ENCODE assay signal across 22 mouse cellular contexts in genomic region chr8:75659287-75659686, GRCm38 (mm10).
DNase-seq lines count a peak whose midpoint lies in the region; ATAC-seq and TF ChIP-seq lines count a peak whose summit lies in the region.
"Had no signal": no experiment of that assay in that cellular context is flagged by ENCODE, and none has a peak within 500 bp of the region (broad histone marks: within the 10 kb centered on the region; RNA-seq: fewer than 3 reads in every experiment).

No protein-coding gene starts in this region.

- H3K9me3 ChIP-seq in lung, embryonic 14.5 days (ENCODE audit: low read depth, low read length), result no peaks in the 10 kb centered on the region
- no peaks in the 10 kb centered on the region for H3K9me3 ChIP-seq in midbrain, embryonic 13.5 days
- H3K9me3 ChIP-seq: embryonic facial prominence, embryonic 10.5 days; hindbrain, embryonic 15.5 days; limb, embryonic 12.5 days; liver, embryonic 15.5 days had no signal

- no peak overlapping the region for H3K9ac ChIP-seq in lung, embryonic 14.5 days
- no peak overlapping the region for H3K9ac ChIP-seq in midbrain, embryonic 13.5 days (replicated peaks)
- H3K9ac ChIP-seq: hindbrain, embryonic 15.5 days; limb, embryonic 12.5 days; liver, embryonic 15.5 days had no signal

- WGBS in lung, embryonic 14.5 days, result 47% methylated on average over 6 of the region's 6 CpGs
- 85% methylated on average over 6 of the region's 6 CpGs for WGBS in midbrain, embryonic 13.5 days

- TF ChIP-seq CTCF in lung, embryonic 14.5 days (IDR thresholded peaks at IDR 0.05; ENCODE audit: low read depth), result no peak

- no peak overlapping the region for H3K4me3 ChIP-seq in lung, embryonic 14.5 days (ENCODE audit: low read depth, low read length)
- H3K4me3 ChIP-seq in midbrain, embryonic 13.5 days (replicated peaks), result no peak overlapping the region
- H3K4me3 ChIP-seq: embryonic facial prominence, embryonic 10.5 days; hindbrain, embryonic 15.5 days; limb, embryonic 12.5 days; liver, embryonic 15.5 days; myocyte had no signal

- H3K27me3 ChIP-seq in lung, embryonic 14.5 days (ENCODE audit: insufficient read depth, low read length), result no peaks in the 10 kb centered on the region
- no peaks in the 10 kb centered on the region for H3K27me3 ChIP-seq in midbrain, embryonic 13.5 days
- H3K27me3 ChIP-seq: hindbrain, embryonic 15.5 days; limb, embryonic 12.5 days; liver, embryonic 15.5 days had no signal

- no peak overlapping the region for H3K27ac ChIP-seq in lung, embryonic 14.5 days (ENCODE audit: low read depth)
- H3K27ac ChIP-seq in midbrain, embryonic 13.5 days, result no peak overlapping the region
- H3K27ac ChIP-seq: embryonic facial prominence, embryonic 10.5 days; hindbrain, embryonic 15.5 days; limb, embryonic 12.5 days; liver, embryonic 15.5 days had no signal

- DNase-seq in lung, embryonic 14.5 days, result peak; percentile 51
- no peak for DNase-seq in lung, adult 18-20 months
- peak; percentile 70 to 81 for DNase-seq in layer of hippocampus, adult 18-20 months (ENCODE audit: low spot score in 2 of 2)
- peak; percentile 50 for DNase-seq in right cerebral cortex, adult 18-20 months
- no peak for DNase-seq in thymus, postnatal 36 days
- no peak for DNase-seq in kidney, adult 8-10 months
- DNase-seq: adrenal gland, adult 8-10 months; cerebellum, adult 9-10 months; gastrocnemius, postnatal 14 days; heart, postnatal 14 days; kidney, postnatal 36 days; lung, postnatal 36 days; thymus, adult 18-20 months had no signal

- ATAC-seq in lung, embryonic 14.5 days (ENCODE audit: insufficient read depth), result no peak
- no peak for ATAC-seq in midbrain, embryonic 13.5 days
- ATAC-seq: CD4-positive, CD25-positive, alpha-beta regulatory T cell, adult 4 months; intestine, postnatal 0 days had no signal

- no peaks in the 10 kb centered on the region for H3K4me1 ChIP-seq in lung, embryonic 14.5 days (ENCODE audit: insufficient read depth)
- no peaks in the 10 kb centered on the region for H3K4me1 ChIP-seq in midbrain, embryonic 13.5 days (replicated peaks)
- H3K4me1 ChIP-seq: embryonic facial prominence, embryonic 10.5 days; hindbrain, embryonic 15.5 days; limb, embryonic 12.5 days; liver, embryonic 15.5 days had no signal

- H3K4me2 ChIP-seq in lung, embryonic 14.5 days, result no peak overlapping the region
- H3K4me2 ChIP-seq in midbrain, embryonic 13.5 days (replicated peaks), result no peak overlapping the region
- H3K4me2 ChIP-seq: hindbrain, embryonic 15.5 days; limb, embryonic 12.5 days; liver, embryonic 15.5 days; midbrain, embryonic 11.5 days had no signal

- H3K36me3 ChIP-seq in lung, embryonic 14.5 days (ENCODE audit: insufficient read depth), result no peaks in the 10 kb centered on the region
- H3K36me3 ChIP-seq in midbrain, embryonic 13.5 days, result no peaks in the 10 kb centered on the region
- H3K36me3 ChIP-seq: embryonic facial prominence, embryonic 10.5 days; hindbrain, embryonic 15.5 days; limb, embryonic 12.5 days; liver, embryonic 15.5 days had no signal

Comparison
In these comparisons a context has a peak if more than half of its experiments do, and no peak if none do; other contexts are left out.
1. DNase-seq: peak in lung, embryonic 14.5 days (single experiment), layer of hippocampus, adult 18-20 months (2 of 2) and right cerebral cortex, adult 18-20 months (single experiment); none in lung, adult 18-20 months (0 of 2), thymus, postnatal 36 days (0 of 2) and kidney, adult 8-10 months (0 of 2).